Mouse (Mus musculus): ENCODE results near the gene Ccdc92. TPM values are rescaled to one million over a fixed set of nuclear protein-coding genes. Genes with fewer than 3 reads are reported as not detected.

The Ccdc92 gene
- total RNA-seq, 2 experiments from 2014 or later = 0.36 to 1.1 TPM

DNA sequence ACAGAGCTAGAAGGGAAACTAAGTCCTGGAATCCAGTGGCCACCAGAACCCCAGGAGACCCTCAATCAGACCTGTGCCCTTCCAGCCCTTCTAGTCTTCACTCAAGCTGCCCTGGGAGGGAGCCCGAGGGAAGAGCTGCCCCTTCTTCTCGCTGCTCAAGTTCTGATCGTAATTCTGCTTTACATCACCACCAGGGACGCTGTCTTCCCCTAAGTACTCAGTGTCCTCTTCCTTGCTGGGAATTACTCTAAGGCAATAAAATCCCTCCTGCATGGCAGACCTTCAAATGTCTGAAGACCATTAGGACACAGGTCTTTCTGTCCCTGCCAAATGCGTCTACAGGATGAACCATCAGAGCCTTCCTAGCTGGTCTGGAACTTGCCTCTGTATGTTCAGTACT is 2.2 kb downstream of the Ccdc92 start:
- no peak for ATAC-seq (ENCODE audit: poor library complexity, severe bottlenecking)

DNA sequence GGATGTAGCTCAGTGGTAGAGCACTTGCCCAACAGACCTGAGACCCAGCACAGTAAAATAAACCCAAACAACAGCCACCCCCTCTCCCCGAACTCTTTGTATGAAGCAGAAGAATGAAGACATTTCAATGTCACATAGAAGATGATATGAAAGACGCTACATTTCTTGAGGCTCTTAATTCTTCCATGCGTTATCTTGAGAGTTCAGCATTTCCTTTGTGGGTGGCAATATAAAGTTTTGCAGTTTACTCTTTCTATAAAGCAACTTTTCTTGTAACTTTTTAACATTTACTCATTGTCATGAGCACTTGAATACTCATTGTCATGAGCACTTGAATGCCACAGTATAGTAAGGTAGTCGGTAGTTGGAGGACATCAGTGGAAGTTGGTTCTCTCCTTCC is 8.0 kb downstream of the Ccdc92 start:
- ATAC-seq (ENCODE audit: poor library complexity, severe bottlenecking) = no peak

GRCm38 (mm10) chr5:124853079-124853478 is 9.1 kb downstream of the Ccdc92 start:
- no peak for ATAC-seq (ENCODE audit: poor library complexity, severe bottlenecking)

DNA sequence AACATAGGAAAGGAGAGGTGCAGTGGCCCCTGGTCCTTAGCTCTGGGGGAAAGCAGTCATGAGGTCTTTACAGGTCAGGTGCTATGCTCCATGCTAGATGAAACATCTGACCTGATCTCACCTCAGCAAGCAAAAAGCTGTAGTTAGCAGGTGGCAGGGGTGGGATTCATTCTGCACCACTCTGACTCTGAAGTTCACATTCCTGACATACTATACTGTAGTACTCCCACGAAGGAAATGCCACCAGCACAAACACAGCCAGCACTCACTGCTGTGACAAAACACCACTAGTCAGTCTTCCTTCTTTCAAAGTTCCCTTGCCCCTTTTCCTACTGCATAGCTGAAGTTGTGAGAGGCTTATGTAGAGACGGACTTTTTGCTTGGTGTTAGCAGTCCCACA is 9.9 kb downstream of the Ccdc92 start:
- ATAC-seq (ENCODE audit: poor library complexity, severe bottlenecking) = no peak

GRCm38 (mm10) chr5:124851572-124851971 is 10.7 kb downstream of the Ccdc92 start:
- no peak for ATAC-seq (ENCODE audit: poor library complexity, severe bottlenecking)

GRCm38 (mm10) chr5:124848994-124849393 is 13.2 kb downstream of the Ccdc92 start:
- no peak for ATAC-seq (ENCODE audit: poor library complexity, severe bottlenecking)

- ATAC-seq (ENCODE audit: poor library complexity, severe bottlenecking) = no peak
These were observed 15.2 kb downstream of the Ccdc92 start for GRCm38 (mm10) chr5:124847014-124847413.

DNA sequence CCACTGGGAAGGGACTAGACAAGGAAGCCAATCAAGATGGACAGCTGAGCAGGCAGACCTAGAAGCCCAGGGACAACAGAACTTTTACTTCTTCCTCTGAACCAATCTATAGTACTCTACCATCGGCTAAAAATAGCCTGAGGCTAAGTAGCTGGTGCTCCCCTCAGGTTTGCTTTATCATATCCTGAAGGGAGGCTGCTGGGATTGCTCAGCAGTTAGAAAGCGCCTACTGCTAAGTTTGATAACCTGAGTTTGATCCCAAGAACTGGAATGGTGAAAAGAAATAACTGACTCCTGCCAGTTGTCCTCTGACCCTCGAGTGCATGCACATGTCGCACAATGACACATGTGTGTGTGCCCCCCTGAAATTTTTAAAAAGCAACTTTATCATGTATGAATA is 17.3 kb downstream of the Ccdc92 start:
- ATAC-seq (ENCODE audit: poor library complexity, severe bottlenecking) = no peak

DNA sequence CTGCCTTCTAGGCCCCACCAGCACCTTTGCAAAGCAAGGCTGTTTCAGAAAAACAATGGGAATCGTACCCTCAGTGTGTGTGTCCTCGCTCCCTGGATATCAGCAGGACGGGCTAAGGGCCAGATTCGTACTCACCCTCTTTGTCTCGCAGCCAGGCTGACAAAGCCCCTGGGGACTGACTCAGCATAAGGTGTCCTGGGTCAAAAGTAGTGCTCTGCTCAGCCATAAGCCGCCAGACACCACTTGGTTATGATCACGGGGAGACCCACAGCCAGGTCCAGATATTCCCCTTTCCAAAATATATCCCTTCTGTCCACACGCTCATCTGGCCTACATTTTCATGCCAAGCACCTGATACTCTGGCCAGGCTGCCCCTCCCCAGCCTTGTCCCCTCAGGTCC is 18.8 kb downstream of the Ccdc92 start:
- ATAC-seq (ENCODE audit: poor library complexity, severe bottlenecking) = no peak

DNA sequence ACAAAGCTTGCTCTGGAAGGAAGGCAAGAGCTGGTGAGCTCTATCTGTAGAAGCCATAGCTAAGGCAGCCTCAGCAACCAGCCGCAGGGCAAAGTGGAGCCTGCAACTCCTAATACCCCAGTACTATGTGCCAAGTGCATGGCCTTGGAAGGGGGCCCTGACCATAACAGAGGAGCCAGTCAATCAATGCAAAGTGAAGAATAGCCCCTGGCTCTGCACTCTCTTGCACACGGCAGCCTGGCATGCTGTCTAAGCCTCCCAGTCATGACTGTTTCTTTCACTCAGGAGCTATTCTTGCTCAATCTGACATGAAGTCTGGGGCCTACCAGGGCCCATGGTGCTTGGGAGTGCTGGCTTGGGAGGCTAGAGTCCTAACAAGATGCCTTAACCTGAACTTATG is 21.6 kb downstream of the Ccdc92 start:
- no peak for ATAC-seq (ENCODE audit: poor library complexity, severe bottlenecking)

DNA sequence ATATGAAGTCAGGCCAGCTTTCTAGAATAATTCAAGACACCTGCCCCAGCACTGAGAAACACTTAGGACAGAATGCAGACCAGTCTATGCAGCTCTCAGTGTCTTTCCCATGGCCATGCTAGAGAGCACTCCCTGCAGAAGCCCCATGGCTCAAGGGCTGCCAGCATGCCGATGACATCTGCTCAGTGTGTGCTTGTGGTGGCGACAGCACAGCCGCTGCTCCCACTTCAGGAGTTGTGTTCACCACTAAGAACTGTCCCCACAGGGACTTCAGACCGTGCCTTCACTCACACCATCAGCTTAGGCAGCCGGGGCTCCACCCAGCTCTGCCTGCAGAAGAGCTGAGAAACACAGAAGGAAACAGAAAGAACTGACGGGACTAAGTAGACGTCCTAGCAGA is 22.0 kb downstream of the Ccdc92 start:
- ATAC-seq (ENCODE audit: poor library complexity, severe bottlenecking) = no peak

GRCm38 (mm10) chr5:124836621-124837020 is 25.6 kb downstream of the Ccdc92 start:
- ATAC-seq (ENCODE audit: poor library complexity, severe bottlenecking) = no peak

DNA sequence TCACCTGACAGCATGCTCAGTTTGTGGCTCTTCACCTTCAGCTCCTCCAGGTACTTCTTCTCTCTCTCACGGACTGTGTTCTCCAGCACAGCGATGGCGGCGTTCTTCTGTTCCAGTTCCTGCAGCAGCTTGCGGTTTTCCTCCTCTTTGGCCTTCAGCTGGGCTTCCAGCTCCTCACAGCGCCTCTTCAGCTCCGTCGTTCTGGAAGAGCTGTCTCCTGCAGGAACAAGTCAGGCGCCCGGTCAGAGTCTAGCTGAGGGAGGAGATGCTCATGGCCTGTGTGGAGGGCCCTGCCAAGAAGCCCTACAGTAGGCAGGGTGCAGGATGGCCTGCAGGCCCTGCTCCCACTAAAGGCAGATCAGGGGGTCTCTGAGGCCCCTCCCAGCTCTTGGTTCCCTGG is 26.1 kb downstream of the Ccdc92 start:
- no peak for ATAC-seq (ENCODE audit: poor library complexity, severe bottlenecking)

GRCm38 (mm10) chr5:124835218-124835617 is 27.0 kb downstream of the Ccdc92 start:
- no peak for ATAC-seq (ENCODE audit: poor library complexity, severe bottlenecking)

GRCm38 (mm10) chr5:124830331-124830730 is 31.9 kb downstream of the Ccdc92 start:
- no peak for ATAC-seq (ENCODE audit: poor library complexity, severe bottlenecking)

- ATAC-seq (ENCODE audit: poor library complexity, severe bottlenecking) = no peak
These were observed 39.9 kb downstream of the Ccdc92 start for GRCm38 (mm10) chr5:124822128-124822894.

- ATAC-seq (ENCODE audit: poor library complexity, severe bottlenecking) = no peak
These were observed 45.2 kb downstream of the Ccdc92 start for GRCm38 (mm10) chr5:124817050-124817449.

DNA sequence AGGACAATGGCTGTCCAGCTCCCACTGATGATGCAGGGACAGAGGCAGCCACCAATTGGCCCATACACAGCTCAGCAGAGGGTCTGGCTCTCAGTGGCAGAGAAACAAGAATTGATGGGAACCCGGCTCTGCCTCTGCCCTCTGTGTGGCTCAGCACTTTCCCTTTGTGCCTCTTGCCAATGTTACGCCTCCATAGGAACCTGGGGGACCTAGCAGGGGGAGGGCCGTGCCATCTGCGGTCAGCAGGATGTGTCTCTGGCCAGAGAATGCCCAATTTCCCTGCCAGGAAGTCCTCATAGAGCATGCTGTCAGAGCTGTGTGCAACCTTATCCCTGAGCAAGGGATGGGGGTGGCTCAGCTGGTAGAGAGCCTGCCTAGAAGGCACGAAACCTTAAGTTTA is 47.4 kb downstream of the Ccdc92 start:
- no peak for ATAC-seq (ENCODE audit: poor library complexity, severe bottlenecking)

DNA sequence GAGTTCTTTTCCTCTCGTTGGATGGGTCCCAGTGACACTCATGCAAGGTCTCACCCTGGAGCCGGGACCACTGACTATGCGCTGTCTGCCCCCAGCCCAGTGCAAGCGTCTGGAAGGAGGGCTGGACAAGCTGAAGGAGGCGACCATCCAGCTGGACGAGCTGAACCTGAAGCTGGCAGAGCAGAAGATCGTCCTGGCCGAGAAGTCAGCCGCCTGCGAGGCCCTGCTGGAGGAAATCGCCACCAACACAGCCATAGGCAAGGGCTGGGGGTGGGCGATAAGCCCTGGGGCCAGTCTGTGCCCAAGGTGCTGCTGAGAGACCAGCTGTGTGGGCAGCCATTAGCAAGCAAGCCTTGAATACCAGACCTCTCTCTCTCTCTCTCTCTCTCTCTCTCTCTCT is 49.8 kb downstream of the Ccdc92 start:
- ATAC-seq (ENCODE audit: poor library complexity, severe bottlenecking) = no peak

DNA sequence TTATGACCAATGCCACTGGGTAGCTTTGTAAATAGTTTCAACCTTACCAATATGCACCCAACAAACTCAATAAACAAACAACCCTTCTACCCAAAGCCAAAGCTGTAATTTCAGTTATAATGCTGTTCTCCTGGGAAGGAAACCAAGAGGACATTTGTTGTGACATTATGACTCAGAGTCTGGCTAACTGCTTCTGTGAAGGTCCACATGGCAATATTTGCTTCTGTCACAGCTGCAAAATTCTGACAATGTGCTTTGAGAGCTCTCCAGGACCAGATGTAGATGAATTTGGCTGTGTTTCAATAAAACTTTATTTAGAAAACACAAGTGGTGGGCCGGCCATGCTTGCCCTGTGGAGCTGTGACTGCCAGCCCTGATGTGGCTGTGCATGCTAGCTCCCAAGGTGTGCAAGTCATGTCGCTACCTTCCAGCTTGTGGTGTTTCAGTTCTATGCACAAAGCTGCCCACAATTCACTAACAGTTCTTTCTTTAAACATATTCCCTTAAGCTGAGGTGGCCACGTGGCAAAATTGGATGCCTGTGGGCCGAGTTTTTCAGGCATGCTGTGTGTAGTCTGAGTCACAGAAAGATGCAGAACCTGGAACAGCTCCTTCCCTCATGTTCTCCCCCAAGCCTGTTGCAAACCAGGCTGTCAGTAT is 52.4 kb downstream of the Ccdc92 start:
- no peak for ATAC-seq (ENCODE audit: poor library complexity, severe bottlenecking)

DNA sequence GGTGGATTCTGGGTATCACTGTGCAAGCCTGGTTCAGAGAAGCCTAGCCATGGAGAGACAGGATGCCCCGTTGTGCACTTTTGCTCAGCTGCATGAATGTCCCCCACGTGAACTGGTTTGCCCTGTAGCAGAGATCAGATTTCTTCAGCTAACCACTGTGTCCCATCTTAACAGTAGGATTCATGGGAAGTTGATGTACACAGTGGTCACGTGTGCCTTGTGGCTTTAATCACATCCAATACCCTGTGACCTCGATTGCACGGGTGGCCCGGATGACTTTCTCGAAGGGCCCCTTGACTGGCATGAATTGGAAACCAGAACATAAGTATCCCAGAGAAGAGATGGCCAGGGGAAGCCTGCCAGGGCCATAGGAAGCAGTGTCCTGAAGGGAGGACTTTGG is 70.1 kb downstream of the Ccdc92 start:
- ATAC-seq (ENCODE audit: poor library complexity, severe bottlenecking) = no peak

GRCm38 (mm10) chr5:124785650-124786049 is 76.6 kb downstream of the Ccdc92 start:
- no peak for ATAC-seq (ENCODE audit: poor library complexity, severe bottlenecking)
